Mouse (Mus musculus): ENCODE measurements around the gene Rpe.

- no peak for TF ChIP-seq CTCF (IDR thresholded peaks at IDR 0.05; ENCODE audit: borderline replicate concordance, insufficient read depth, low read depth, low read length)
- no peak for TF ChIP-seq POLR2A (IDR thresholded peaks at IDR 0.05; ENCODE audit: borderline replicate concordance, insufficient read depth, low read length)
These were observed 17.7 kb upstream of the Rpe start for GRCm38 (mm10) chr1:66682974-66683373.

All from cerebellum, adult 2 months (tissue).